Mouse (Mus musculus): ENCODE results near the gene Rpl36a-ps1.
"Not testable (repeated sequence)": the region's sequence is repeated elsewhere in the genome, so short reads cannot be mapped to it uniquely, and the experiment has no call there.

Gene Rpl36a-ps1

DNA sequence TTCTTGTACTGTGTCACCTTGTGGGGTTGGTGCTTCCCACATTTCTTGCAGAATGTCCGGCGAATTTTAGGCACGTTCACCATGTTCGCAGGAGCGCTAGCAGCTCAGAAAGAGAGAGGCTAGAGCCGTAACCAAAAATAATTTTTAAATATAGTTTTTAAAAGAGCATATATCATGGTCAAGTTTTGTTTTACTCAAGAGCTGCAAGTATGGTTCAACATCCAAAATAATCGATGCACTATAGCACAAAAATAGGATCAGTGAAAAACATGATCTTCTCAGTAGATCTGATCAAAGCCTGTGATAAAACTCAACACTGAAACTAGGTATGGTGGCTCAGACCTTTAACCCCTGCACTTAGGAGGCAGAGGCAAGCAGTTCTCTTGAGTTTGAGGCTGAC, at the start of gene Rpl36a-ps1:
Gene Rpl36a-ps1, minus strand, starts transcription at position 101 of the 400 bp plus-strand sequence.
- no peak for DNase-seq (ENCODE audit: low spot score)

DNA sequence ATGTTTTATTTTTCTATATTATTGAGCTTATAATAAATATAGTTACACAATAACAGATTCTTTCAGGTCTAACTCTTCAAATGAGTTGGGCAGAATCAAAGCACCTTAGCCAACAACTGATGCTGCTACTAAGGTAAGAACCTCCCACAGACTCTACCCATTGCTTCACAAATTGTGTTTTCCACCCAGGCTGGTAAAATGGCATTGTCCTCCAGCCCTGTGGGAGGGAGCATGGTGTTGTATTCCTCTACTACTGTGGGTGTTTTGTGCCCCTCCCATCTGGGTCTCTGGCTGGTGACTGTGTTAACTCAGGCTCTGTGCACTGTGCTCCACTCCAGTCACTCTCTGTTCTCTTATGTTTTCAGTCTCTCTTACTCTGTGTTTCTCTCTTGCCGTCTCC, 49.4 kb upstream of the Rpl36a-ps1 start:
- no peak for DNase-seq (ENCODE audit: low spot score)

DNA sequence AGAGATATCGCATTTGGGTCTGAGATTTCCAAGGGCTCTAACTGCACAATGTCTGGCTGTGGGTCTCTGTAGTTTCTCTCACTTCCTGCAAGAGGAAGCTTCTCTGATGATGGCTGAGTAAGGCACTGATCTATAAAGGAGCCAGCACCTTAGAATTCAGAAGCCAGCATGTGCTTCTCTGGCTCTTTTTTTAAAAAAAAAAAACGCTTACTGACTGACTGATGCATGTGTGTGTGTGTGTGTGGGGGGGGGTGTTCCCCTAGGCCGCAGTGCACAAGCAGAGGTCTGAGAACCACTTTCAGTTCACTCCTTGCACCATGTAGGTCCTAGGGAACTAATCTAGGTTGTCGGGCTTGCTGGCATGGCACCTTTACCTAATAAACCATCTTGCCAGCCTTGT, 47.3 kb upstream of the Rpl36a-ps1 start:
- no peak for DNase-seq (ENCODE audit: low spot score)

DNA sequence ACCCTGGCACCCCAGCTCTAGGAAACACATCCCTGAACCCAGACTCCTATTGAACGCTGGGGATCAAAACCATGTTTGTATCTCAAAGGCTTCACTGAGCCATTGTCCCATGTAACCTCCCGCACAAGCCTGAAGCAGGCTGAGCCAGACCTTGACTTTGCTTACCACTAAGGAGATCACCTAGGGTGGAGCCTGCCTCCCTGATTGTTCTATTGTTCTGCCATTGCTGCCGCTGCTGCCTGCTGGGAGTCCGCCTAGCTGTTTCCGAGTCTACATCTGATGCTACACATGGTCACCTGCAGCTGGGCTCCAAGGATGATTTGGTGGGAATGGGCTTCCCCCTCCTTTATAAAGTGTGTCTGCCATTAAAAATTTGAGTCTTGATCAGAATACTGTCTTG, 45.2 kb upstream of the Rpl36a-ps1 start:
- DNase-seq (ENCODE audit: low spot score): not testable (repeated sequence)

DNA sequence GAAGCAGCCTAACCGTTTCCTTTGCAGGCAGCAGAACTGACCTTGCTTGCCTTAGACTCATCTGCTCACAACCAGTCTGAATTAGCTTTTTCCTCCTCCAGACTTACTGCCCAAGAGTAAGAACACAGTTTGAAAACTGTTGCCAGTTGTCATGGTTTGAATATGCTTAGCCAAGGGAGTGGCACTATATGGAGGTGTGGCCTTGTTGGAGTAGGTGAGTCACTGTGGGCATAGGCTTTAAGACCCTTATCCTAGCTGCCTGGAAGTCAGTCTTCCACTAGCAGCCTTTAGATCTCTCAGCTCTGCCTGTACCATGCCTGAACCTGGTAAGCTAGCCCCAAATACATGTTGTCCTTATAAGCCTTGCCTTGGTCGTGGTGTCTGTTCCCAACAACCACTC, 43.6 kb upstream of the Rpl36a-ps1 start:
- no peak for DNase-seq (ENCODE audit: low spot score)

DNA sequence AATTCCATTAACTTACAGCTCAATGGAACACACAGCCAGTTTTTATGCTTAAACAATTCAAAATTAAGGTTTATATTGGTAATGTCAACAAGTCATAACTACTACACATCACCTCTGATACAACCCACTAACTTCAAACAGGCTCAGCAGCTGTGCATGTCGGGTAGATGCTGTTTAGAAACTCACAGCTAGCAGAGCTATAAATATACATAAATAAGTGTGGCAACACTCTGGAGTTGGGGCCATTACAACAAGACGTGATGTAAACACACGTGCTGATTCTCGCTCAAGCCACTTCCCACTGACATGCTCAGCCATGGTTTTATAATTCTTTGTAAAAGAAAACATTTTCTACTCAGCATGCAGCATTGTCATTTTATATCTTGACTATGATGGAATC, 41.9 kb upstream of the Rpl36a-ps1 start:
- no peak for DNase-seq (ENCODE audit: low spot score)

DNA sequence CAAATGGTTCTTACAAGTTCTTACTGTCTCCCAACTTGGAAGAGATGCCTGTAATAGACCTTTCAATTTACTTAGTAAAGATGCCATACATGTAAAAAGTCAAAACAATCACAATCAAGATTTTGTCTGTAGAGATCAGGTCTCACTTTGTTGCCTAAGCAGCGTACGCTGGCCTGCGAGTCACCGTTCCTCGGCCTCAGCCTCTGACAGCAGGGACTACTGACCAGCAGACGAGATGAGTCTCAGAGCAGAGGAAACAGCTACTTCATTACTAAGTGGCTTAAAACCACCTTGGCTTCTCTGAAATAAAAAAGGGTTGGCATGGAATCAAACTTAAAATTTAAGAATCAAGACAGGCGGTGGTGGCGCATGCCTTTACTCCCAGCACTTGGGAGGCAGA, 40.7 kb upstream of the Rpl36a-ps1 start:
- not testable (repeated sequence) for DNase-seq (ENCODE audit: low spot score)

DNA sequence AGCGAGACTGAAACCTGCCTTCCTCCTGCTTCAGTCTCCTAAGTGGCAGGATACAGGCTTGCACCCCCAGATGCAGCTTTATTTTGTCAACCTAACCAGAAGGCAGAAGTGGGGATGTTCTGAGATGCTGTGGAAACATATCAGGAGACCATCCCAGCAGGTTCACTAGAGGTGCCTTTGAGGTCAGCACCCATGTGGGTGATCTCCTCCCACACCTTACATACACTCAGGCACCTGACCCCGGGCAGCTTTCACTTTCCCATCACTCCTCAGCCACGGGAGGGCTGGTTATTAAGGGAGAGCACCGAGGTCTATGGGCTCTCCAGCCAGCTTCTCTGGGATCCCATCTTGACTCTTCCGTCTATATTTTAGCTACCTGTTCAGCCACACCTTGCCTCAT, 38.5 kb upstream of the Rpl36a-ps1 start:
- no peak for DNase-seq (ENCODE audit: low spot score)

DNA sequence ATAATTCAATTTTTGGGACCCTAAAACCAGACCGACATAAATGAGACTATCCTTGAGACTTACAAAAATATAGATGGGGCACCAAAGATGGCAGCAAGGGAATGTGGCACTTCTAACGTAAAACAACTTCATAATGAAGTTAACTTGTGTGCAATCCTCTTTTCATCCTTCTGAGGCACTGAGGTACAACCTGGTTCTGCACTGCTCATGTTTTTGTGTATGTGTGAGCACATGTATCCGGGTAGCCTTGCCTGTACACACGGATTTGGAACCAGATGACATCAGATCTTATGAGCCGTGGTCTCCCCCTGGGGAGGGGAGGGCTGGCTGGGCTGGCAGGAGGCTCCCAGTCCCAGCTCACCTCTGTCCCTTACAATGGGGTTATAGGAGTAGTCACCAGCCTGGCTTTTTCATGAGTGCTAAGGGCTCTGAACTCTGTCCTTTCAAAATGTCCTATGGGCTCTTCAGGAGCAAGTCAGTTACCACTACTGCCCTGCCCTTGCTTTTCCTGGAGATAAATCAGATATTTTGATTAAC, 37.3 kb upstream of the Rpl36a-ps1 start:
- DNase-seq (ENCODE audit: low spot score): no peak

DNA sequence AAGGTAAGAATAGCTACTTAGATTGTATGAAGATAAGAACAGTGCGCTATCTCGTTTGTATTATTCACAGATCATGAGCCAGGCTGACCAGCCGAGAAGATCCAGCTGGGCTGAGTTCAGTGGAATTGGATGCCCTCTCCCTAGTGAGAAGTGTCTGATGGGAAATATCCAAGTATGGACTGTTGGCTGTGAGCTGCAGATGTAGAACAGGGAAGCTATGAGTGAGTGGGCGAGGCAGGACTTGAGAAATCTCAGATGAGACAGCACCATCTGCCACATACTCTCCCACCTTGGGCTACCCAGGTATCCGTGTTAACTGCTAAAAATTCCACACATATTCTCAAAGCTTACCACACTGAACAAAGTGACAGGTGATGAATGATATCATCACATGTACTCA, 35.9 kb upstream of the Rpl36a-ps1 start:
- DNase-seq (ENCODE audit: low spot score): no peak

DNA sequence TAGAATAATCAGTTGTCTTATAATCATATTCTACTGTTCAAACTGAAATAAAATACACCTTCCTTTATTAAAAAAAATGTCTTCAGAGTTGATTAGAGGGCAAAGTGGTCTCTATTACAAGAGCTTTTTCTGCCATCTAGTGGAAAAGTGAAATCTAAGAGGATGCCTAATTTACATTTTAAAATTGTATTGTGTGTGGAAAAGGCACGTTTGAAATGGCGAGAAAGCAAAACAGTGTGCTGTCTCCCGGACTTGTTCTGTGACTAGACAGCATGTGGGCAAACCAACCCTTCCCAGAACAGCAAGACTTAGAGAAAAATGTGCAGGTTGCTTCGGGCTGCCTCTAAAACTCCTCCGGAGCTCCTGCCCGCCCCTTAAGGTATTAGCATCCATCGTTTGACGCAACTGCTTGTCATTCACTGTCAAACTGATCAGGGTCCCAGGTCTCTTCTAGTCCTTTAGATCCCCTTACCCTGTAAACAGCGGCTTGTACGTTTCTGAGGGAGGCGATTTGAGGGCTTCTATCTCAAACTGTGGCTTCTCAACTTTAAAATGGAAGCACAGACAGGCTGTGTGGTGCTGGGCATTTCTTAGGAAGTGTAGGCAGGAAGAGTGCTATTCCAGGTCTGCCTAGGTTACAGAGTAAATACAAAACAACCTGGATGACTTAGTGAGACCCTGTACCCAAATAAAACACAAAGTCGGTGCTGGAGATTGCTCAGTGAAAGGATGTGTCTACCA, 28.4 kb upstream of the Rpl36a-ps1 start:
- no peak for DNase-seq (ENCODE audit: low spot score)

DNA sequence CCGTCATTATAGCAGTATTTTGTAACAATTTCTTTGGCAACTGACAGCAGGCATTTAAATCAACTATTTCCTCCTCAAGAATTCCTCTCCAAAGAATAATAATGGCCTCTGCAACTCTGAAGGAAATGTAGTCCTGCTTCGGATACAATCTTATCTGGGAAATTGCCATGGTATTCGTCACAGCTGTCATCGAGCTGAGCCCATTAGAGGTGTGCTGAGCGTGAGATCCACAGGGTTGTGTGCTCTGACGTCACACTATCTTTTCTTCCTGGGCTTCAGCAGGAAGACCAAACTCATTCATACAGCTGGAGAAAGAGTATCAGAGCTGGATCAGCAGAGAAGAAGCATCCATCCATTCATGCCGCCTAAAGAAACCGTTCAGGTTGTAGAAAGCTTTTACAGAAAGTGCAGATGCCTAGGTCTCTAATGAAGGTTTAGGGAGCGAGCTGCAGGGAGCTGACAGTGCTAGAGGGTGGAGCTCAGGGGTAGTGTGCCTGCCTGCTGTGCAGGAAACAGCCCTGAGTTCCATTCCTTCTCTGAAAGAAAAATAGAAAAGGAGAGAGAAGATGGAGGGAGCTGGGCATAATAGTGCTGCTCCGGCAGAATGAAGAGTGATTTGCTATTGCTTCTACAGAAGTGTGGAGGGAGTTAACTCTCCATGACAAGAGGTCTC, 25.2 kb upstream of the Rpl36a-ps1 start:
- no peak for DNase-seq (ENCODE audit: low spot score)

DNA sequence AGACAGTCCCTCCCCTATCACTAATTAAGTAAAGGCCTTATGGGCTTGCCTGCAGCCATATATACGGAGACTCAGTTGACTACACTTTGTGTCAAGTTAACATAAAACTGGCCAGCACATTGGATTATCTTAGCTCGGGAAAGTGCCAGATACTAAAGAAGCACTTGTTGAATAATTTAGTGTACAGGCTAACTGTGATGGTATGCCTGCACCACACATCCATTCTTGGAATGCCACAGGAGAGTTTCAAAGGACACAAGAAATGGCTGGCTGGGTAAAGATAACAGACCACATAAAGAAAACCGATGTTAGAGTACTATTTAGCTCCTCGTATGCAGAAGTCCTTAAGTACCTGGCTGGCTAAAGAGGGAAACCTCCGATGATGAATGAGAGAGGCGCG, 24.6 kb upstream of the Rpl36a-ps1 start:
- DNase-seq (ENCODE audit: low spot score): no peak

DNA sequence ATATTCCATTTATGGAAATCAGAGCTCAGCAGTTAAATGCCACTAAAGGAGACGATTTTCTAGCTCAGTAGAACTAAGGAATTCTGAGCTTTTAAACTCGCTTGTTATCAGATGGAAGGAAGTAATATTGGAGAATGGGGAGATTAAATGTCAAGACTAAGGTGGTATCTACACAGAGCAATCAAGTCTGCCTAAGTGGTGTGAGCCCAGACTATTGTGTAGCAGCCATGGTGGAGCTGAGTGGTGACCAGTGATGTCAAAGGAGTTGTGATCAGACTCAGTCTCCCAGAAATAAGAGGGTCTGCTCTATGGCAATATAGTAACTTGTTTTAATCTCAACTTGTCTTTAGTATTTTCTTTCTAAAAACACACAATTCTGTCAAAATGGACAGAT, 16.8 kb upstream of the Rpl36a-ps1 start:
- no peak for DNase-seq (ENCODE audit: low spot score)

DNA sequence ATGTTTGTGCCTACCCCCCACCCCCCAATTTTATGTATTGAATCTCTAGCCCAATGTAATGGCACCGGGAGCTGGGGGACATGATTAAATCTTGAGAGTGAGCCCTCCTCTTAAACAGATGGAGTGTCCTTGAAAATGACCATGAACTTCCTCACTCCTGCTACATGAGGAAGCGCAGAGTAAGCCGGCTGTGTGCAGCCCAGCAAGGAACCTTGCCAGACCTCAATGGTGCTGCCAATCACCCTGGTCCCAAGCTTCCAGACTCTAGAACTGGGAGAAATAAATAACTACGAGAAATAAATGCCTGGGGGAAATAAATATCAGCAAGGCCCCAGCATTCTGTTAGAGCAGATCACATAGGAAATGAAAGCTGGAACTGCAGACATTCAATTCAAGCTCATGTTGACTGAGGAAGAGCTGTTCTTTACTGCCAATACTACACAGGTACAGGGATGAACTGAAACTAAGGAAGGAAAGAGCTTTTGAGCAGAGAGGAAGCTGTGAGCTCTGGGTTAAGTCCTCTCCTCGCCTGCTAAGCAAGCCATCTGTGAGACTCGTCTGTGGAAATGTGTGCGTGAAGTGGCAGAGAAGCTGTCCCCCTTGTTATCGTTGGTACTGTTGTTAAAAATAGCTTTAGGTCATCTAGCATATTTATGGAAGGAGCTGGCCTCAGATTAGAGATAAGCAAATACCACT, 16.3 kb upstream of the Rpl36a-ps1 start:
- no peak for DNase-seq (ENCODE audit: low spot score)

DNA sequence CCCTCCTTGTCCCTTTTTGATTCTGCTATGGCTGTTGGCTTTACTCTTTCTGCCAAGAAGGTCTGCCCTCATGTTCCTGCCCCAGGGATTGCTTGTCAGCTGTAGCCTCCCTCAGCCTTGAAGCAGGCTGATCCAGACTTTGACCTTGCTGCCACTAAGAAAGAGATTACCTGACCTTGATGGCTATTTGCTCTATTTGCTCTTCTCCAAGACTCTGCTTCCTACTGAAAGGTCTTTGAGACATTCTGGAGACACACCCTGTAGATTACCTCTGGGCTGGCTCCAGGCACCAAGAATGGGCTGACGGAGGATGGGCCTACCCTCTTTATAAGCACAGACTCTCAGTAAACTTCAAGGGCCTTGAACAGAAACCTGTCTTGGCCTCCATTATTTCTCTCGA, 1.6 kb downstream of the Rpl36a-ps1 start:
- DNase-seq (ENCODE audit: low spot score): no peak

DNA sequence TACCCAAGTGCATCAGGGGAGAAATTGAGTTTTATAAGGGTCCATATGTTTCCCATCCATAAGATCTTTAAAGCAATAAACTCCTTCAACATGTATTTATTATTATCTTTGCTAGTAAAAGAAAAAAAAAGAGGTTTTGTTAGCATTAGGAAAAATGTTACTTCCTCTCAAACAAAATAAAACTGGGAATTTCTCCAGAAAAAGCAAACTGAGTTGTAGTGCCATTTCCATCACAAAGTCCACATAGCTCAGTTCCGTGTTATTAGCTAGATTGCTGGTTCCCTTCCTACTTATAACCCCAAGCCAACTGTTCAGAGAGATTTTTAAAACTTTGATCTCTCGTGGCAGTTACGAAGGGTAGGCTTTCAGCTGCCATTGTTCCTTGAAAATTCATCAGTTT, 3.5 kb downstream of the Rpl36a-ps1 start:
- DNase-seq (ENCODE audit: low spot score): no peak

DNA sequence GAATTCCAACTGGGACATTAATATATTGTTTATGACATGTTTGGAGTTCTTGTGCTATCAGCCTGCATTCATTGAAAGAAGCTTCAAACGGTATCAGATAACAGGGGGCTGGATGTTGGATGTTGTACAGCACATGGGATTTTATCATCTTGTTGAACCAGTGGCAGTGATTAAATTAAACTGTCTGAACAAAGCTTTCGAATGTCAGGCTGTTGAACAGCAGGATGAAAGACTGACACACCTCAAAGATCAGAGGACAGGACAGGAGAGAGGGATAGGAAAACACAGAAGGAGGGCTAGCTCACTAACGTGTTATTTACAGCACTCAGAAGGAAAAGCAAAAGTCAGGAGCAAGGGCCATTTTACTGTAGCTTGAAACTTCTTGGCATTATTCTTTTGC, 4.3 kb downstream of the Rpl36a-ps1 start:
- DNase-seq (ENCODE audit: low spot score): no peak

DNA sequence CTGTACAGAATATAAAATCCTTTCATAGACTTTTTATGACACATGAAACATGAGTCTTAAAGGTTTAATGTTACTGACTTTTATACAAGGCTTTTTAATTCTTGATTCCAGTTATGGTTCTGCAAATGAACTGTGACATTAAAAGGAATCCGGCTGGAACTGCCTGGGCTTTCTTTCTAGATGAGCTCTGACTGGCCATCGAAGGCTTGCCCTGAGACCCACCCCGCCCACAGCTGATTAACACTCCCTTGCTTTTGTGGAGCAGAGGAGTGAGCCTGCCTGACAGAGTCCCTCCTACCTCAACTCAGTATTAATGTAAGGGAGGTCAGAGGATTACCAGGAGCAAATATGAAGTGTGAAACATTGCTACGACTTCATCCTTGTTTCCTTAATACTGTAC, 22.2 kb downstream of the Rpl36a-ps1 start:
- no peak for DNase-seq (ENCODE audit: low spot score)

DNA sequence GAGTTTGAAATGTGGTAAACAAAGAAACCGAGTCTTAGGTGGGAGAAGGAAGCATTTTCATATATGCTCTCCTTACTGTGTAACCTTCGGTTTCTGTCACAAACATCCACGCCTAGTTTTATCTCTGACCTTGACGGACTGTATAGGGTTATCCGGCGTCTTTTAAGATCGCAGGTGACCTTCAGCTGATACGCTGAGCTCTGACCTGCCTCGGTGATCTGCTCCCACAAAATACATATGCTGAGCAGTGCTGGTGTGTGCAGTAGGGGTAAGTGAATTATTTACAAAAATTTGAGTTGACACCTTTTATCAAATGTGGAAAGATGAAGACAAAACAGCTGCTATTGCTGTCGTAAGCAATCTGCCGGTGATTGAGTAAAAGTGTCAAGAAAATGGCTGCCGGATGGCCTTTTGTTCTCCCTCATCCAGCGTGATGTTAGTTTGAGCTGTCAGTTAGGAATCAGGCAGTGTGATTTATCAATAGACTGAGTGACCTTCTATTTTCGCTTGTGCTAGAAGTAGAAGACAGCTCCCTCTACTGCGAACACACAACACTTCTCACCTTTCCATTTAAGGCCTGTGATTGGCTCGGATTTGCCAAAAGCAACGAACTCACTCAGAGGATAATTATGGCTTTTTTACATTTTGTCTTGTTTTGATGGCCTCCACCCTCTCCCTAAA, 35.0 kb downstream of the Rpl36a-ps1 start:
- no peak for DNase-seq (ENCODE audit: low spot score)

DNA sequence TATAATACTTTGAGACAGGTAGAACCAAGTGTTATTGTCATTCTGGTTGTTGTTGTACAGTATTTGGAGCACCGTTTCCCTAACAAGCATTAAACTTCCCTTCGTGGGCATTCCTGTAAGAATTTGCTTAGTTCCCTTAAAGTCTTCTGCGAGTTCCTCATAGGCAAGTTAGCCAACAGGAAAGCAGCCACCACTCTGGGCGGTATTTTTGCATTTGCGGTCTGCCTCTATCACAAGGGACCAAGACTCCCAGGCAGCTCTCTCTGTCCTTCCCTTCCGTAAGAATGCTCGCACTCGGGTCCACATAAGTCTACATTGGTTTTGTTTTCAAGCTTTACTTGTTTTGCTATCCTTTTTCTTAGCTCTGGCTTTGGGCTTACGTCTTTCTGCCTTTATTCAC, 37.3 kb downstream of the Rpl36a-ps1 start:
- no peak for DNase-seq (ENCODE audit: low spot score)

DNA sequence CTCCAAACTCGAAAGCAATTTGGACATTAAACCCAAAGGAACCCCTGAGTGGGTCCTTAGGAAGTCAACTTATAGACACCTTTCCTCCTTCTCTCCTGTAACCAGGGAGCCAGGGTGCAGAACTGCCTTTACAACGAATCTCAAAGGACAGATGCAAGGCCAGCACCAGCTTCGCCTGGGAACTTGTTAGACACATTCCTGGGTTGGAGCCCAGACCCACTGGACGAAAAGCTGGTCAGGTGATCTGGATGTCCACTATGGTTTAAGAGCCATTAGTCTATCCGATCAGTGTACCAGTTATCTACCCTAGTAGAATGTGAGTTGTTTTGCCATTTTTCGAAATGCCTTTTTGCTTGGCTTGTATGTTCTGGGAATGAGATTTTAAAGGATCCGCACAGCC, 41.7 kb downstream of the Rpl36a-ps1 start:
- no peak for DNase-seq (ENCODE audit: low spot score)

Data from adipocyte (in vitro differentiated cells).